Mouse (Mus musculus): Measurements from ENCODE around the gene Itih1. TPM values are rescaled to one million over a fixed set of nuclear protein-coding genes. Genes with fewer than 3 reads are reported as not detected.

The Itih1 gene
- polyA plus RNA-seq, 1 experiment from 2014 or later, result 0.34 TPM

DNA sequence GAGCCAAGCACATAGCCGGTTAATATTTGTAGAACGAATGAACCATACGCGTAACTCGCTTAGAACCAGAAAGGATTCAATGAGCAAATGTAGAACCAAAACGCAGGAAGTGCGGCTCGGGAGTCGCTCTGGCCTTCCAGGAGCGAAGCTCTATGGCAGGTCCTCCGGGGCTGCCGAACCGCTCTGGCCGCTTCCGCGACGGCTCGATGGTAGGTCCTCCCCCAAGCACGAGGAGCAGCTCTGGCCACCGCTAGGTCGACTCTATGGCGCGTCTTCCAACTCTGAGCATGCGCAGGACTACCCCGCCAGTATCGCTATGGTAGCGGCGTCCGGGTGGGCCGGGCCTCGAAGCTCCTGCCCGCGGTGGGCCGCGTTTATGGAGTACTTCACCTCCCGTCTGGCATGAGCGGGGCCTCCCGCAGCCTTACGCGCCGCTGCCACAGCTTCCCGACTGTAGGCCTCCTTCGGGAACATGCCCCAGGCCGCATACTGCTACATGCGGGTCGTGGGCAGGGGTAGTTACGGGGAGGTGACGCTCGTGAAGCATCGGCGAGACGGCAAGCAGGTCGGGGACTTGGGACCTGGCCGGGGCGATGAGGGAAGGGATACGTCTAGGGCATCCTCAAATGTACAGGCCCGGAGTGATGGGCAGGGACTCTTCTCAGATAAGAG, 8.2 kb upstream of the Itih1 start, which contains the start of gene Nek4:
Gene Nek4 (plus strand): TSS at position 224 of the 672 bp plus-strand sequence.
- peak within 1 kb of the TSS; percentile 87 for H3K4me2 ChIP-seq (ENCODE audit: low read length)
- no peaks in the 10 kb centered on the region for H3K9me3 ChIP-seq (replicated peaks; ENCODE audit: low read length)
- peak within 1 kb of the TSS; percentile 81 for H3K4me3 ChIP-seq (replicated peaks; ENCODE audit: low read depth, low read length)
- no peaks in the 10 kb centered on the region for H3K27me3 ChIP-seq (ENCODE audit: insufficient read depth, low read length)
- ATAC-seq (replicated peaks; ENCODE audit: low FRiP score, low read depth) (peak; percentile 97), DNase-seq (ENCODE audit: low spot score) (peak; percentile 99)
- H3K36me3 ChIP-seq (ENCODE audit: insufficient read depth, low read length), result no peaks in the 10 kb centered on the region
- H3K9ac ChIP-seq (ENCODE audit: low read depth, low read length), result peak within 1 kb of the TSS; percentile 81
- H3K27ac ChIP-seq, result peak within 1 kb of the TSS; percentile 62; the same call in 1 of the 2 replicates
- TF ChIP-seq CTCF (IDR thresholded peaks at IDR 0.05; ENCODE audit: low read depth), result peak; percentile 44
- under 1% methylated on average over 57 of the region's 57 CpGs for WGBS
- H3K4me1 ChIP-seq (replicated peaks; ENCODE audit: insufficient read depth, low read length), result peaks cover 7% of the 10 kb centered on the region; the same call in 1 of the 2 replicates

GRCm38 (mm10) chr14:30949986-30950385, 6.9 kb upstream of the Itih1 start:
- peaks cover 7% of the 10 kb centered on the region; the same call in 1 of the 2 replicates for H3K4me1 ChIP-seq (replicated peaks; ENCODE audit: insufficient read depth, low read length)
- no peaks in the 10 kb centered on the region for H3K36me3 ChIP-seq (ENCODE audit: insufficient read depth, low read length)
- TF ChIP-seq CTCF (IDR thresholded peaks at IDR 0.05; ENCODE audit: low read depth), result no peak
- no peak overlapping the region for H3K4me3 ChIP-seq (replicated peaks; ENCODE audit: low read depth, low read length)
- H3K9me3 ChIP-seq (replicated peaks; ENCODE audit: low read length), result no peaks in the 10 kb centered on the region
- no peak overlapping the region for H3K4me2 ChIP-seq (ENCODE audit: low read length)
- H3K9ac ChIP-seq (ENCODE audit: low read depth, low read length), result no peak overlapping the region
- ATAC-seq (replicated peaks; ENCODE audit: low FRiP score, low read depth) (no peak), DNase-seq (ENCODE audit: low spot score) (no peak)
- H3K27ac ChIP-seq, result no peak overlapping the region
- no peaks in the 10 kb centered on the region for H3K27me3 ChIP-seq (ENCODE audit: insufficient read depth, low read length)
- WGBS, result 93% methylated on average over 10 of the region's 10 CpGs

DNA sequence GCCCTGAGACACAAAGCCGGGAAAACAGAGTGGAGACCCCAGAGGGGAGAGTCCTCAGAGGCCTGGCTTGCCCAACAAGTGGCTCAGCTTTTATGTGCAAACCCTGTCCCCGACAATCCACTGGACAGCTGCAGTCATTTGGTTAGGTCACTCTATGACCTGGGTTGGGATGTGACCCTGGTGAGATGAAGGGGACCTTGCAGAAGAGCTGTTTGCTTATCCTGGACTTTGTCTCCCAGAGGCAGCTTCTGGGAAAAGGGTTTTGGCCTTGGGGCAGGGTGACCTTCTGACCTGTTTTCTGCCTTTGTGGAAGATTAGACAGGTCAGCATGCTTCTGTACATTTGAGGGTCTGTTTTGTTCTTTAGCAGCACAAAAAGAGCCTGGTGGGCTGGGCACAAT, 1.7 kb upstream of the Itih1 start:
- no peak for TF ChIP-seq CTCF (IDR thresholded peaks at IDR 0.05; ENCODE audit: low read depth)
- H3K9ac ChIP-seq (ENCODE audit: low read depth, low read length), result no peak overlapping the region
- no peak for DNase-seq (ENCODE audit: low spot score)
- H3K9me3 ChIP-seq (replicated peaks; ENCODE audit: low read length), result no peaks in the 10 kb centered on the region
- WGBS, result 73% methylated on average over 2 of the region's 2 CpGs
- no peak overlapping the region for H3K4me3 ChIP-seq (replicated peaks; ENCODE audit: low read depth, low read length)
- no peaks in the 10 kb centered on the region for H3K36me3 ChIP-seq (ENCODE audit: insufficient read depth, low read length)
- H3K27ac ChIP-seq, result no peak overlapping the region
- no peak for ATAC-seq (replicated peaks; ENCODE audit: low FRiP score, low read depth)
- no peak overlapping the region for H3K4me2 ChIP-seq (ENCODE audit: low read length)
- H3K27me3 ChIP-seq (ENCODE audit: insufficient read depth, low read length), result no peaks in the 10 kb centered on the region
- H3K4me1 ChIP-seq (replicated peaks; ENCODE audit: insufficient read depth, low read length), result no peaks in the 10 kb centered on the region

DNA sequence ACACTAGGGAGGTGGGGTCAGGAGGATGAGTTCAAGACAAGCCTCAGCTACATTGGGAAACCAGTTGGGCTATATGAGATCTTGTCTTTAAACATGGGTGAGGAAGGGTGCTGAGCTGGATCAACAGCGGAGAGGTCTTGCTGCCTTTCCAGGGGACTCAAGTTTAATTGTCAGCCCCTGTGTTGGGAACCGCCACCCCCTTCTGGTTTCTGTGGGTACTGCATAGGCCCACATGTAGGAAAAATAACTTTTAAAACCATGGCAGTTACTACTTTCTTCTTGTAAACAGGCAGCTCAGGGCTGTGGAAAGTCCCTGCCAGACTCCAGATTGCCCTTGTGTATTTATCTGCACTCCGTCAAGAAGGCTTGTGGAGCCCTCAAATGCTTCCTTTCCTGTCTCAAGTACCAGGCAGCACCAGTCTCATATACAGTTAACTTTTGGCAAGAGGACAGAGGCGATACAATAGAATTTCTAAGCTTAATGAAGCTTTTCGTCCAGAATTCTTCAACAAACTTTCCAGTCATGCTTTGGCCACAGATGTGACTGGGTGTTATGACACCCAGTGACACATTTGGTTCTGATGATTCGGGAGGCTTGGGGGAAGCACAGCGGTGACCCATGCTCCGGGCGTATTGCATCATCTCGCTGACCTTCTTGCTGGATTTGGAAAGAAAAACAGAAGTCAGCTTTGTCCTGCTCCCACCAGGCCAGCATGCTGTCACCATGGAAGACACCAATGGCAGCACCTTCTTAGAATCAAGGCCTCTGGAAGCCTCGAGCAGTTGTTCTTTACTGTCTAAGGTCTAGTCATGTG, 978 bp upstream of the Itih1 start:
- H3K4me3 ChIP-seq (replicated peaks; ENCODE audit: low read depth, low read length), result no peak overlapping the region
- DNase-seq (ENCODE audit: low spot score), result peak; percentile 66
- H3K4me1 ChIP-seq (replicated peaks; ENCODE audit: insufficient read depth, low read length), result no peaks in the 10 kb centered on the region
- TF ChIP-seq CTCF (IDR thresholded peaks at IDR 0.05; ENCODE audit: low read depth), result peak; percentile 84
- H3K36me3 ChIP-seq (ENCODE audit: insufficient read depth, low read length), result no peaks in the 10 kb centered on the region
- H3K9ac ChIP-seq (ENCODE audit: low read depth, low read length), result no peak overlapping the region
- no peak overlapping the region for H3K27ac ChIP-seq
- no peaks in the 10 kb centered on the region for H3K9me3 ChIP-seq (replicated peaks; ENCODE audit: low read length)
- H3K4me2 ChIP-seq (ENCODE audit: low read length), result no peak overlapping the region
- WGBS, result 67% methylated on average over 11 of the region's 11 CpGs
- peak; percentile 40; the same call in 1 of the 2 replicates for ATAC-seq (replicated peaks; ENCODE audit: low FRiP score, low read depth)
- no peaks in the 10 kb centered on the region for H3K27me3 ChIP-seq (ENCODE audit: insufficient read depth, low read length)

GRCm38 (mm10) chr14:30942254-30942653, 835 bp downstream of the Itih1 start:
- no peak for TF ChIP-seq CTCF (IDR thresholded peaks at IDR 0.05; ENCODE audit: low read depth)
- no peak for ATAC-seq (replicated peaks; ENCODE audit: low FRiP score, low read depth)

GRCm38 (mm10) chr14:30933351-30933750, 9.7 kb downstream of the Itih1 start:
- WGBS, result 84% methylated on average over 9 of the region's 9 CpGs
- no peak overlapping the region for H3K4me3 ChIP-seq (replicated peaks; ENCODE audit: low read depth, low read length)

More at GRCm38 (mm10) chr14:30942254-30942653, 835 bp downstream of the Itih1 start:
- Histone ChIP-seq H3K4me1 (replicated peaks; ENCODE audit: insufficient read depth, low read length) (no peaks in the 10 kb centered on the region), H3K9me3 (replicated peaks; ENCODE audit: low read length) (no peaks in the 10 kb centered on the region), H3K4me2 (ENCODE audit: low read length) (no peak overlapping the region), H3K36me3 (ENCODE audit: insufficient read depth, low read length) (no peaks in the 10 kb centered on the region), H3K27me3 (ENCODE audit: insufficient read depth, low read length) (no peaks in the 10 kb centered on the region), H3K4me3 (replicated peaks; ENCODE audit: low read depth, low read length) (no peak overlapping the region), H3K27ac (no peak overlapping the region), H3K9ac (ENCODE audit: low read depth, low read length) (no peak overlapping the region)
- 90% methylated on average over 4 of the region's 4 CpGs for WGBS
- DNase-seq (ENCODE audit: low spot score), result no peak

More at GRCm38 (mm10) chr14:30933351-30933750, 9.7 kb downstream of the Itih1 start:
- DNase-seq (ENCODE audit: low spot score), result no peak
- no peaks in the 10 kb centered on the region for H3K4me1 ChIP-seq (replicated peaks; ENCODE audit: insufficient read depth, low read length)
- no peak overlapping the region for H3K4me2 ChIP-seq (ENCODE audit: low read length)
- no peak overlapping the region for H3K27ac ChIP-seq
- no peaks in the 10 kb centered on the region for H3K9me3 ChIP-seq (replicated peaks; ENCODE audit: low read length)
- H3K9ac ChIP-seq (ENCODE audit: low read depth, low read length), result no peak overlapping the region
- H3K27me3 ChIP-seq (ENCODE audit: insufficient read depth, low read length), result no peaks in the 10 kb centered on the region
- no peak for ATAC-seq (replicated peaks; ENCODE audit: low FRiP score, low read depth)
- no peak for TF ChIP-seq CTCF (IDR thresholded peaks at IDR 0.05; ENCODE audit: low read depth)
- H3K36me3 ChIP-seq (ENCODE audit: insufficient read depth, low read length), result no peaks in the 10 kb centered on the region

Data from kidney, postnatal 0 days (tissue).